Mouse (Mus musculus): ENCODE measurements at regions not wholly inside any gene's neighbourhood (a gene's known extent, or its start where the extent isn't known, plus 50 kb on each side); places are given as distances from the start of the nearest gene placed in this dataset.

- no peak for TF ChIP-seq CTCF (IDR thresholded peaks at IDR 0.05)
- no peak for TF ChIP-seq EP300 (IDR thresholded peaks at IDR 0.05)
Observed at GRCm38 (mm10) chr16:74625783-74626182, 214.2 kb upstream of the Robo2 start.
